Mouse (Mus musculus): ENCODE measurements at regions not wholly inside any gene's neighbourhood (a gene's known extent, or its start where the extent isn't known, plus 50 kb on each side); places are given as distances from the start of the nearest gene placed in this dataset.

DNA sequence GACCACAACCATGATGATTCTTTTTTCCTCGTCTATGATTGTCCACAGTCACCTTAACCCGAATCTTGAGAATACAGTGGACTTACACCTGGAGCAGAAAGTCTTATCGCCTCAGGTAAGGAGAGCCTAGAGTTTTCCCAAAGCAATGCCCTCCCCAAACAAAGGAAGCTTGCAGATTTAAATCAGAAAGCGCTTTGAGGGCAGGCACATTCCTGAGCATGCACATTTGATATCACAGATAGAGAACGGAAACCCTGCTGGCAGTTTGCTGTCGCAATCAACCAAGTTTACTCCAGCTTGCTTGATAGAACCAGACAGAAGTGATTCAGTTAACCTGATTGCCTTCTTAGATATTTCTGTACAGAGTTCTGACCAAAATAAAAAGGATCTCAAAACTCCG lies 393.6 kb upstream of the Gm10131 start:
- no peak overlapping the region for H3K4me3 ChIP-seq (ENCODE audit: low read length)
- H3K27me3 ChIP-seq (ENCODE audit: control insufficient read depth, insufficient read depth, low read depth, low read length), result no peaks in the 10 kb centered on the region
- H3K27ac ChIP-seq (ENCODE audit: low read length), result no peak overlapping the region
- no peaks in the 10 kb centered on the region for H3K36me3 ChIP-seq (ENCODE audit: control insufficient read depth, insufficient read depth, low read length)
- H3K4me2 ChIP-seq (ENCODE audit: low read depth, low read length), result no peak overlapping the region
- ATAC-seq (ENCODE audit: low read depth), result no peak
- H3K4me1 ChIP-seq (replicated peaks; ENCODE audit: control insufficient read depth, insufficient read depth, low read length), result no peaks in the 10 kb centered on the region; the same call in 1 of the 2 replicates
- 64% methylated on average over 7 of the region's 7 CpGs for WGBS
- H3K9me3 ChIP-seq (ENCODE audit: control insufficient read depth, low read length), result 0 out of 2 replicates have a peak, but pooled peaks cover 3% of the 10 kb centered on the region
- no peak overlapping the region for H3K9ac ChIP-seq (ENCODE audit: low read length)

DNA sequence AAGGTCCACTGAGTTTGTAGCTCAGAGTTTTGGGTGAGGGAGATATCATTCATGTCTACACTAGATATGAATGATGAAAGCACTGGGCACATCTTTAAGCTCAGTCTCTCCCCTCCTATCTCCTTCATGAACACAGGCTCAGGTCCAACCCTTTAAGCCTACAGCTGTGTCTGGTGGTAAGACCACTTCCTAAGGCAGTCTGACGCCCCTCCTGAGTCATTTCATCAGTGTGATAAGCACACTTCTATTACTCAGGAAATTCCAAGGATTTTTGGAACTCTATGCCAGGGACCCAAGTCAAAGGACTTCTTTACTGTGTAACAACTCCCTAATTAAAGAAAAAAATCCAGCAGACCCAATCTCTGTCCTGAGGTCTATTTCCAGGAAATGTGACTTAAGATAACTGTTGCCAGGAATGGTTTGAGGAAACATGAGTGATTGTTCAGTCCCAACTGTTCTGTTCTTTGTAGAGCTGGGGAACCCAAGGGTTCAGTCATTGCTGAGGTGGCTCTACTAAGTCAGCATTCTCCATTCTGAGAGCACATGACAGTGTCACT lies 391.1 kb upstream of the Gm10131 start:
- no peak for ATAC-seq (ENCODE audit: low read depth)
- WGBS, result 18% methylated on average over 1 of the region's 1 CpGs
- Histone ChIP-seq H3K4me1 (replicated peaks; ENCODE audit: control insufficient read depth, insufficient read depth, low read length) (no peaks in the 10 kb centered on the region; the same call in 1 of the 2 replicates), H3K9ac (ENCODE audit: low read length) (no peak overlapping the region), H3K27me3 (ENCODE audit: control insufficient read depth, insufficient read depth, low read depth, low read length) (no peaks in the 10 kb centered on the region), H3K27ac (ENCODE audit: low read length) (no peak overlapping the region), H3K9me3 (ENCODE audit: control insufficient read depth, low read length) (0 out of 2 replicates have a peak, but pooled peaks cover 3% of the 10 kb centered on the region), H3K4me2 (ENCODE audit: low read depth, low read length) (no peak overlapping the region), H3K4me3 (ENCODE audit: low read length) (no peak overlapping the region), H3K36me3 (ENCODE audit: control insufficient read depth, insufficient read depth, low read length) (no peaks in the 10 kb centered on the region)

DNA sequence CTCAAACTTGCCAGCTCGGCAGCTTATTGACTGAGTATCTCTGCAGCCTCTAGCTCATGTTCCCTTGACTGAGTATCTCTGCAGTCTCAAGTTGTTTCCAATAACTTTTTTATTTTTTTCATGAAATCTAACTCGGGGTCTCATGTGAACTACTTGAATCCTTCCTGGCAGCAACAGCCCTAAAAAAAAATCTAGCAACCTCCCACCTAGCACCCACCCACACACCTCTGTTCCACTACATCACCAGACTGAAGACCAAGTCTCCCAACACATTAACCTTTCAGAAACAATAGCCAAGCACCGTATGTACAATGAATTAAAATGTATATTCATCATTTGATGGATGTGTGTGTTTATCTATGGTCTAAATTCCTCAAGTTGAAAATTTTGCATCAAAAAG lies 387.7 kb upstream of the Gm10131 start:
- no peak overlapping the region for H3K9ac ChIP-seq (ENCODE audit: low read length)
- WGBS, result 54% methylated on average over 3 of the region's 3 CpGs
- no peak overlapping the region for H3K27ac ChIP-seq (ENCODE audit: low read length)
- 0 out of 2 replicates have a peak, but pooled peaks cover 3% of the 10 kb centered on the region for H3K9me3 ChIP-seq (ENCODE audit: control insufficient read depth, low read length)
- no peak overlapping the region for H3K4me3 ChIP-seq (ENCODE audit: low read length)
- H3K4me1 ChIP-seq (replicated peaks; ENCODE audit: control insufficient read depth, insufficient read depth, low read length), result no peaks in the 10 kb centered on the region
- no peaks in the 10 kb centered on the region for H3K36me3 ChIP-seq (ENCODE audit: control insufficient read depth, insufficient read depth, low read length)
- H3K27me3 ChIP-seq (ENCODE audit: control insufficient read depth, insufficient read depth, low read depth, low read length), result no peaks in the 10 kb centered on the region
- no peak for ATAC-seq (ENCODE audit: low read depth)
- no peak overlapping the region for H3K4me2 ChIP-seq (ENCODE audit: low read depth, low read length)

DNA sequence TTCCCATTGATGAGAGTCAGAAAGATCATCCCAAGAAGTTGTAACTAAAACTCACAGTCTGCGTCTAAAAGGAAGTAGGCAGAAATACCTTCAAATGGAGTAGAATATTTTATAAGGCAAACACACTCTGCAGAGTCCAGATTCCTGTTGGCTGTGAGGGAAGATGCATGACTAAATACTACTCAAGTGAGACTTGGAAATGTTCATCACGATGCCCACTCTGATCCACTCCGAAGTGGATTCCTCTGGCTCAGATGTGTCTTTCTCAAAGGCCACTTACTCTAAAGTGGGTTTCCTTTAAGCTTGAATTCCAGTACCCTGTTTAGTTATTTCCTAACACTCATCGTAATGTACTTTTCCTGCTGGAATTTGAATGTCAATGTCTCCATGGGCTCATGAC lies 385.2 kb upstream of the Gm10131 start:
- H3K27me3 ChIP-seq (ENCODE audit: control insufficient read depth, insufficient read depth, low read depth, low read length), result no peaks in the 10 kb centered on the region
- H3K4me3 ChIP-seq (ENCODE audit: low read length), result no peak overlapping the region
- no peaks in the 10 kb centered on the region for H3K36me3 ChIP-seq (ENCODE audit: control insufficient read depth, insufficient read depth, low read length)
- no peaks in the 10 kb centered on the region for H3K9me3 ChIP-seq (ENCODE audit: control insufficient read depth, low read length)
- no peak overlapping the region for H3K27ac ChIP-seq (ENCODE audit: low read length)
- H3K4me1 ChIP-seq (replicated peaks; ENCODE audit: control insufficient read depth, insufficient read depth, low read length), result no peaks in the 10 kb centered on the region
- H3K4me2 ChIP-seq (ENCODE audit: low read depth, low read length), result no peak overlapping the region
- ATAC-seq (ENCODE audit: low read depth), result no peak
- H3K9ac ChIP-seq (ENCODE audit: low read length), result no peak overlapping the region
- WGBS, result 80% methylated on average over 4 of the region's 4 CpGs

DNA sequence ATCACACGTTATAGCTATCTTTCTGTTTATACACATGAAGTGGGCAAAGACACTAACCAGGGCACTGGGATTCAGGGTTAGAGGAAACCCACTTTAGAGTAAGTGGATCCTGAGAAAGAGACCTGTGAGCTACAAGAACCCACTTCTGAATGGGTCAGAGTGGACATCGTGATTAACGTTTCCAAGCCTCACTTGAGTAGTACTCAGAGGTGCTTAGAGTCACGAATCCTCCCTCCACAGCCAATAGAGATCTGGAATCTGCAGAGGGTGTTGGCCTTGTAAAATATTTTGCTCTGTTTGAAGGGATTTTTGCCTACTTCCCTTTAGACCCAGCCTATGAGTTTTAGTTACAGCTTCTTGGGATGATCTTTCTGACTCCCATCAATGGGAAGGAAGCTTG lies 384.4 kb upstream of the Gm10131 start:
- WGBS, result 51% methylated on average over 4 of the region's 4 CpGs
- Histone ChIP-seq H3K27me3 (ENCODE audit: control insufficient read depth, insufficient read depth, low read depth, low read length) (no peaks in the 10 kb centered on the region), H3K9ac (ENCODE audit: low read length) (no peak overlapping the region), H3K27ac (ENCODE audit: low read length) (no peak overlapping the region), H3K4me2 (ENCODE audit: low read depth, low read length) (no peak overlapping the region), H3K36me3 (ENCODE audit: control insufficient read depth, insufficient read depth, low read length) (no peaks in the 10 kb centered on the region), H3K9me3 (ENCODE audit: control insufficient read depth, low read length) (no peaks in the 10 kb centered on the region), H3K4me1 (replicated peaks; ENCODE audit: control insufficient read depth, insufficient read depth, low read length) (no peaks in the 10 kb centered on the region), H3K4me3 (ENCODE audit: low read length) (no peak overlapping the region)
- ATAC-seq (ENCODE audit: low read depth), result no peak

DNA sequence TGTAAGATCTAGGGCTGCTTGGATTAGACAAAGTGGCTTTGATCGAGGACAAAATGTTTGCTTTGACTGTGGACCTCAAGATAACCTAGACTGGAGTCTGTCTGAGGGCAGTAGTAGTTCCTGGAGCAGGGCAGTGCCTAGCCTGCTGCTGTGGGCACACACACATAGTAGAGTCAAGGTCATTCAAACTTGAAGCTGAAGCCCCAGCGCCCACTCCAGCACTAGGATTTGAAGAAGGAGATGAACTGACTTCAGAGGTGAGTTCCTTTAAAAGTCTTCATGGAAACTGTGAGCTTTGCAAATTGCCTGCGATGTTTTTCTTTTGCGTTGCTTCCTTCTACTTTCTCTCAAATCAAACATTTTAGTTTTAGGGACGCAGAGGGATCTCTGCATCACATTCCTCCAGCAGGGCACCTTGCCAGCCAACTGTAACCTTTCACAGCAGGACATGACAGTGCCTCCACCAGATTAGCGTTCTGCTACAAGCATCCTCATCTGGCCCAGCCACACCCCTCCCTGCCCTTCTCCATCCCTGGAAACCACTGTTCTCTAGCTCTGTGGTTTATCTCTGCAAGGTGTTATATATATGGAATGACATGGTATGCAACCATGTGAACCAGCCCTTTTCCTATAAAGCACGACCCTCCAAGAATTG lies 377.3 kb upstream of the Gm10131 start:
- H3K9me3 ChIP-seq (ENCODE audit: control insufficient read depth, low read length), result no peaks in the 10 kb centered on the region
- 39% methylated on average over 7 of the region's 7 CpGs for WGBS
- no peaks in the 10 kb centered on the region for H3K27me3 ChIP-seq (ENCODE audit: control insufficient read depth, insufficient read depth, low read depth, low read length)
- no peak for ATAC-seq (ENCODE audit: low read depth)
- H3K36me3 ChIP-seq (ENCODE audit: control insufficient read depth, insufficient read depth, low read length), result no peaks in the 10 kb centered on the region
- H3K9ac ChIP-seq (ENCODE audit: low read length), result no peak overlapping the region
- H3K4me3 ChIP-seq (ENCODE audit: low read length), result no peak overlapping the region
- H3K27ac ChIP-seq (ENCODE audit: low read length), result no peak overlapping the region
- no peaks in the 10 kb centered on the region for H3K4me1 ChIP-seq (replicated peaks; ENCODE audit: control insufficient read depth, insufficient read depth, low read length)
- H3K4me2 ChIP-seq (ENCODE audit: low read depth, low read length), result no peak overlapping the region

DNA sequence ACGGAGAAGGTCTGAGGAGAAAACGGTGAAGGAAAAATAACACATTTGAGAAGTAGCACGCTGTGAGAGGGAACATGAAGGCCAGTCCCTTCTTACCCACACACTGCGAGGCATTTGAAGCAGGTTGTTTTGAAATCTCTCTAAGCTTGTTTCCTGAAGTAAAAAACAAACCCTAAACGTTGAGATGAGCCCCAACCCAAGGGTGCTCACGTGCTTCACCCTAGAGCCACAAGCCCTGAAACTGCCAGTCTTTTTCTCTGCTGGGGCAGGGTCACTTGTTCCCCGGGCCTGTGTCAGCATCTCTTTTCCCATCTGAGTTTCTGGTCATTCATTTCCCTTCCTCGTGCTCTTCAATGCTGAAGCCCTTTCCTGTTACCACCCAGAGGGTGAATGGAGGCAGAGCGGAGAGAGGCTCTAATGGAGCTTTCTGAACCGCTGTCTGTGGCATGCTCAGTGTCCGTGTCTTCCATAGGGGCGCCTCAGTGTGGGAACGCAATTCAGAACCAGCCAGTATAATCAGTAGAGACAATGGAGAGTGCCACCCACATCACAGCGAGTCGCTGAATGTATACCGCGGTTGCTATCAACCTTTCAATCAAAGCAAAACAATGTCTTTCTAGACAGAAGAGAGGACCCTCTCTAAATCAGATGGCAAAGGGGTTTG lies 375.0 kb upstream of the Gm10131 start:
- no peaks in the 10 kb centered on the region for H3K36me3 ChIP-seq (ENCODE audit: control insufficient read depth, insufficient read depth, low read length)
- H3K4me3 ChIP-seq (ENCODE audit: low read length), result no peak overlapping the region
- H3K4me2 ChIP-seq (ENCODE audit: low read depth, low read length), result no peak overlapping the region
- H3K4me1 ChIP-seq (replicated peaks; ENCODE audit: control insufficient read depth, insufficient read depth, low read length), result no peaks in the 10 kb centered on the region
- H3K27ac ChIP-seq (ENCODE audit: low read length), result no peak overlapping the region
- ATAC-seq (ENCODE audit: low read depth), result no peak
- H3K27me3 ChIP-seq (ENCODE audit: control insufficient read depth, insufficient read depth, low read depth, low read length), result no peaks in the 10 kb centered on the region
- H3K9ac ChIP-seq (ENCODE audit: low read length), result no peak overlapping the region
- H3K9me3 ChIP-seq (ENCODE audit: control insufficient read depth, low read length), result no peaks in the 10 kb centered on the region
- 75% methylated on average over 17 of the region's 17 CpGs for WGBS

DNA sequence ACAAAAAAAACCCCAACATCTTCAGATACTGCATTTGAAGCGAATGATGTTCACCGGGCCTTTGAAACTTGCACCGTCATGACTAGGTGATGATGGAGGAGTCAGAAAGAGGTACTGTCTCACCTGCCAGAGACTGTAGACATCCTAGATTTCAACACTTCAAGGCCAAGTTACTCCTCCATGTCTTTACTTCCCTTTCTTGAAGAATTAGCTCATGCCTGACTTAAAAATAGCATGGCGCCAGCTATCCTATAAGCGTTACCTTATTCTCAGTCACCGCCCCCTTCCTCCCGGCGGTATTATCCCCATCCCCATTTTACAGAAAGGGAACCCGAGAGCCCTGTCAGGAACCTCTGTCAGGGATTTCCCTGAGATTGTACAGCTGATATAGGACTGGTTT lies 374.4 kb upstream of the Gm10131 start:
- Histone ChIP-seq H3K9me3 (ENCODE audit: control insufficient read depth, low read length) (no peaks in the 10 kb centered on the region), H3K4me3 (ENCODE audit: low read length) (no peak overlapping the region), H3K4me2 (ENCODE audit: low read depth, low read length) (no peak overlapping the region), H3K4me1 (replicated peaks; ENCODE audit: control insufficient read depth, insufficient read depth, low read length) (no peaks in the 10 kb centered on the region), H3K9ac (ENCODE audit: low read length) (no peak overlapping the region), H3K36me3 (ENCODE audit: control insufficient read depth, insufficient read depth, low read length) (no peaks in the 10 kb centered on the region), H3K27me3 (ENCODE audit: control insufficient read depth, insufficient read depth, low read depth, low read length) (no peaks in the 10 kb centered on the region), H3K27ac (ENCODE audit: low read length) (no peak overlapping the region)
- WGBS, result 89% methylated on average over 9 of the region's 9 CpGs
- ATAC-seq (ENCODE audit: low read depth), result no peak

DNA sequence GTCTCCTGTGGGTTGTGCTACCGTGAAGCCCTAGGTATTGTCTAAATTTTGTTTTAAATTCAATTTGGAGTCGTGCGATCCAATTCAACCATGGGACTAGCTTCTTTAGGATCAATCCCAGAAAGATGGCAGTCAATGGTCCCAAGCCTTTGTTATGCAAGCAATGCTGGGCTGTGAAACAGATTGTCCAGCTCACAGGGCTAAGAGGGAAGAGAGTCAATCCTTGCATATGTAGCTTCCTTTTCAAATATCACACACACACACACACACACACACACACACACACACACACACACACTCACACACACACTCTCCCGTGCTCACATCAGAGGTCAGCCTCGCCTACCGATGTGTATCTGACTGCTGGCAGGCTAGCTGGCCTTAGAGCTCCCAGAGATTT lies 373.8 kb upstream of the Gm10131 start:
- 72% methylated on average over 6 of the region's 6 CpGs for WGBS
- H3K9me3 ChIP-seq (ENCODE audit: control insufficient read depth, low read length), result no peaks in the 10 kb centered on the region
- no peak overlapping the region for H3K9ac ChIP-seq (ENCODE audit: low read length)
- H3K27me3 ChIP-seq (ENCODE audit: control insufficient read depth, insufficient read depth, low read depth, low read length), result no peaks in the 10 kb centered on the region
- no peak overlapping the region for H3K4me3 ChIP-seq (ENCODE audit: low read length)
- ATAC-seq (ENCODE audit: low read depth), result no peak
- no peaks in the 10 kb centered on the region for H3K36me3 ChIP-seq (ENCODE audit: control insufficient read depth, insufficient read depth, low read length)
- no peaks in the 10 kb centered on the region for H3K4me1 ChIP-seq (replicated peaks; ENCODE audit: control insufficient read depth, insufficient read depth, low read length)
- no peak overlapping the region for H3K4me2 ChIP-seq (ENCODE audit: low read depth, low read length)
- H3K27ac ChIP-seq (ENCODE audit: low read length), result no peak overlapping the region
